Mouse (Mus musculus) brown adipose tissue, adult 24 weeks (tissue): ENCODE measurements around the gene Bpgm. TPM values are rescaled to one million over a fixed set of nuclear protein-coding genes. Genes with fewer than 3 reads are reported as not detected.

Experiments used
- H3K27ac ChIP-seq: fragments of 200-500 bp; replicated peaks from 2 replicates; pipeline ENCODE4 v1.5.1; 2012; ENCODE audit warnings: low read depth, mild to moderate bottlenecking, low read length
- H3K4me1 ChIP-seq: fragments of 200-500 bp; 2 replicates; pipeline ENCODE4 v1.6.1; 2012; ENCODE audit warnings: low read length, mixed read lengths; ENCODE audit not compliant: control insufficient read depth, insufficient read depth, insufficient read length
- H3K4me3 ChIP-seq: fragments of 200-500 bp; 2 replicates; pipeline ENCODE4 v1.5.1; 2012; ENCODE audit warnings: low read depth, mild to moderate bottlenecking, low read length, moderate library complexity; ENCODE audit not compliant: insufficient read depth
- polyA plus RNA-seq: library from polyadenylated mRNA; stranded (reverse); fragments of >200 nt; gene quantifications from 2 replicates; pipeline ENCODE4 v1.2.4, GENCODE M21; 2012; ENCODE audit not compliant: missing spikeins, insufficient read depth, insufficient read length

The Bpgm gene
- polyA plus RNA-seq, 1 experiment: 21.6 TPM

- H3K4me3 ChIP-seq: no peak overlapping the region
- H3K4me1 ChIP-seq: no peaks in the 10 kb centered on the region
- no peak overlapping the region for H3K27ac ChIP-seq
Measured at GRCm38 (mm10) chr6:34529992-34530391, 54.0 kb downstream of the Bpgm start.

GRCm38 (mm10) chr6:34533055-34533454 lies 57.0 kb downstream of the Bpgm start:
- Histone ChIP-seq H3K27ac (no peak overlapping the region), H3K4me3 (no peak overlapping the region), H3K4me1 (no peaks in the 10 kb centered on the region)

- Histone ChIP-seq H3K4me1 (no peaks in the 10 kb centered on the region), H3K27ac (no peak overlapping the region), H3K4me3 (no peak overlapping the region)
Measured at GRCm38 (mm10) chr6:34533896-34534295, 57.9 kb downstream of the Bpgm start.

DNA sequence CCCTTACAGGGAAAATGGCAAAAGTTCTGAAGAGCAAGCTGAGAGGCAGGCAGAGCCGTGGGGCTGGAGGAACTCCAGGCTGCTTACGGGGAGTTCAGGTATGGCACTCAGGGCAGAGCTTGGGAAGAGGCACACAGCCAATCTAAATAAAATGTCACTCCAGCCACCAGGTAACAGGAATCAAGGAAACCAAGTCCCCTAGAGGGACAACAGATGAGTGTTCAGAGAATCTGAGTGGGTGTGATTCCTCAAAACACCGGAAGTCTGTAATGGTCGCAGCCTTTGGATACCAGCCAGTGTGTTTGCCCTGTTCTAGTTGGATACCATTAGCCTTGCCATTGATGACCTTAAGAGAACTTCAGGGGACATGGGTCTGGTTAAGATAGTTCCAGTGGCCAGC lies 66.9 kb downstream of the Bpgm start:
- Histone ChIP-seq H3K4me3 (no peak overlapping the region), H3K27ac (no peak overlapping the region), H3K4me1 (0 out of 2 replicates have a peak, but pooled peaks cover 2% of the 10 kb centered on the region)

DNA sequence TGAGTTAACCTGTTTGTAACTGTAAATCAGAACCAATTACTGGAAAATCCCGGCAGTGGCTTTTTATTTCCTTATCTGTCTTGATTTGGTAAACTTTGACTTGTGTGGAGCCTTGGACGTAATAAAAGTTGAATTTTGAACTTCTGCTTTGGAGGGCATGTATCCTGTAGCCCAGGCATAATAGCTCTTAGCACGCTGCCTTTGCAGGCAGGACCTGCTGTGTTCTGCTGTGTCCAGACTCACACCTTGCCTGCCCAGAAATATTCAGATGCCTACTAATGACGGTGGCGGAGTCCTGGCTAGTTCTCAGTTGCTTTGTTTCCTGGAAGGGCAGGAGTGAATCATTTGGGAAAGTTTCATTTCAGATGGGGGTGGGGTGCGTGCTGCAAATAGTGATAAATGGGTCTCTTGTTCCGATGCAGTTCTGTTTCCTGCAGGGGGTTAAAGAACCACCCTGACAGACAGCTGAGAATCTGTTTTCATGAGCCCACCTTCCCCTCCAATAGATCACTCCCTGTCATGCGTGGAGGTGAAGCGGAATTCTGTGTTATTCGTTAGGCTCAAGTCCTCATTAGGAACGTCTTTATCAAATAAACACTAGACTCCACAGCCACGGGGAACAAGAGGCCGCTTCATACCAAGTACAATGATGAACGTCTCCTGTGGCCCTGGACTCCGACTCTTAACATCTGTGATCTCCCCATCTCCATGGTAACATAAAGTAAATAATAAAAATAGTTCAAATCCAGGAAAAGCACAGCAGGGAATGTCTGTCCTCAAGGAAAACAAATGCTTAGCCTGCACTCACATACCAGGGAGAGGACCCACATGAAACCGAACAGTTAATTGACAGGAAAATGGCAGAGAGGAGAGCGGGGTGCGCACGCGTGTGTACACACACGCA lies 67.5 kb downstream of the Bpgm start:
- H3K27ac ChIP-seq: no peak overlapping the region
- 0 out of 2 replicates have a peak, but pooled peaks cover 2% of the 10 kb centered on the region for H3K4me1 ChIP-seq
- no peak overlapping the region for H3K4me3 ChIP-seq

DNA sequence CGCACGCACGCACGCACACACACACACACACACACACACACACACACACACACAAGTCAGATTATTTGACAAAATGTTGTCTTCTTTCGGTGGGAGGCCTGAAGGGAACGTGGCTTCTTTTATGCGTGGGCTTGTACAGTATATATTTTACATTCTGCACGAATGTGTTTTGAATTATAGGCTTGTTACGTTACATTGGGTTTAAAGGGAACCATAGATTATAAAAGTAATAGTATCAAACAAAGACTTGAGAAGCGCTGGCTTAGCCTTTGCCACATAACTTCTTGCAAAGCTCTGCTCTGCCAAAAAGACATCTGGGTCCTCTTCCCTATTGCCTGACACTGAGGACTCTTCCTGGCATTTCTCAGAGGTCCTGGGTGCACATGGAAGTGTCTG lies 68.2 kb downstream of the Bpgm start:
- no peak overlapping the region for H3K4me3 ChIP-seq
- no peak overlapping the region for H3K27ac ChIP-seq
- 0 out of 2 replicates have a peak, but pooled peaks cover 2% of the 10 kb centered on the region for H3K4me1 ChIP-seq

DNA sequence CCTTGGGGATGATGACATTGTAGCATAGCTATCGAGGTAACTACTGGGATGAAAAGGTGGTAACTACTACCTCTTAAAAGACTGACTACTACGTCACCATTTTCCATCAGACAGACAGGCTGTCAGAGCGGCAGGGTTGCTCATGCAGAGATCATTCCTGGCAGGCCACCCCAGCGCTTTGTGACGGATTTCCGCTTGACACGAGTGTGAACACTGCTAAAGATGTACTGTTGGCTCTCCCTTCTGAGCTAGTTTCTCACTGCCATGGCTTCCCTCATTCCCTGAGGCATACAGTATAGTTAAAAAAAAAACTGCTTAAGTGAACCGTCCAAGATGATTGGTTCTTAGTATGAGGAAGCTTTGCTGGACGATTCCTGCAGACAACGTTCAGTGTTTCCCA lies 69.3 kb downstream of the Bpgm start:
- Histone ChIP-seq H3K4me1 (0 out of 2 replicates have a peak, but pooled peaks cover 2% of the 10 kb centered on the region), H3K27ac (0 out of 2 replicates have a peak overlapping the region, but pooled peaks have one; percentile 28), H3K4me3 (no peak overlapping the region)

GRCm38 (mm10) chr6:34548406-34548990 lies 72.5 kb downstream of the Bpgm start:
- Histone ChIP-seq H3K27ac (no peak overlapping the region), H3K4me1 (no peaks in the 10 kb centered on the region), H3K4me3 (no peak overlapping the region)

GRCm38 (mm10) chr6:34549017-34549416 lies 73.0 kb downstream of the Bpgm start:
- no peaks in the 10 kb centered on the region for H3K4me1 ChIP-seq
- no peak overlapping the region for H3K27ac ChIP-seq
- H3K4me3 ChIP-seq: no peak overlapping the region

- Histone ChIP-seq H3K4me3 (no peak overlapping the region), H3K4me1 (no peaks in the 10 kb centered on the region), H3K27ac (no peak overlapping the region)
Measured at GRCm38 (mm10) chr6:34552489-34553157, 76.6 kb downstream of the Bpgm start.

- Histone ChIP-seq H3K4me1 (no peaks in the 10 kb centered on the region), H3K4me3 (no peak overlapping the region), H3K27ac (no peak overlapping the region)
Measured at GRCm38 (mm10) chr6:34554291-34554997, 78.4 kb downstream of the Bpgm start.

Other genes with a start within 250 kb of the Bpgm start
- gene Akr1b3, start 158.7 kb upstream of the Bpgm start, polyA plus RNA-seq: 184 and 185 TPM in 2 replicates
- gene Akr1b8, start 122.1 kb upstream of the Bpgm start, polyA plus RNA-seq: 33.7 and 37.4 TPM in 2 replicates
- 112 and 116 TPM in 2 replicates for gene Akr1b10, start 92.0 kb upstream of the Bpgm start, polyA plus RNA-seq
- not detected in 2 replicates for gene Akr1b7, start 63.9 kb upstream of the Bpgm start, polyA plus RNA-seq
- 37.2 and 65.2 TPM in 2 replicates for gene Cald1, start 122.3 kb downstream of the Bpgm start, polyA plus RNA-seq